Mouse (Mus musculus): ENCODE measurements around the gene Dkkl1.
A peak's percentile ranks its signal among the peaks of the same experiment; 100 is the strongest.
"Not testable (repeated sequence)": the region's sequence is repeated elsewhere in the genome, so short reads cannot be mapped to it uniquely, and the experiment has no call there.

Gene Dkkl1

GRCm38 (mm10) chr7:45211851-45212251 lies at the start of gene Dkkl1:
Dkkl1 (minus strand) TSS chr7:45212147.
- peak in 1 of 2 experiments; percentile 43 for DNase-seq

- no peak for DNase-seq
Observed at GRCm38 (mm10) chr7:45259281-45259680, 47.3 kb upstream of the Dkkl1 start.

- no peak for DNase-seq
Observed at GRCm38 (mm10) chr7:45257063-45257840, 45.3 kb upstream of the Dkkl1 start.

GRCm38 (mm10) chr7:45255822-45256221 lies 43.9 kb upstream of the Dkkl1 start:
- not testable (repeated sequence) for DNase-seq

GRCm38 (mm10) chr7:45253806-45254205 lies 41.9 kb upstream of the Dkkl1 start:
- no peak for DNase-seq

- DNase-seq: no peak
Observed at GRCm38 (mm10) chr7:45247666-45248065, 35.7 kb upstream of the Dkkl1 start.

- no peak for DNase-seq
Observed at GRCm38 (mm10) chr7:45241389-45241749, 29.4 kb upstream of the Dkkl1 start.

- peak; percentile 57 to 72 for DNase-seq
Observed at GRCm38 (mm10) chr7:45240633-45241388, 28.9 kb upstream of the Dkkl1 start, which contains the start of gene Slc6a16. Slc6a16 (plus strand) TSS chr7:45241085.

- no peak for DNase-seq
Observed at GRCm38 (mm10) chr7:45240109-45240508, 28.2 kb upstream of the Dkkl1 start.

- no peak for DNase-seq
Observed at GRCm38 (mm10) chr7:45238723-45239496, 27.0 kb upstream of the Dkkl1 start, which contains the start of gene Cd37. Cd37 (minus strand) TSS chr7:45239115.

GRCm38 (mm10) chr7:45237747-45238699 lies 26.1 kb upstream of the Dkkl1 start:
- DNase-seq: no peak

GRCm38 (mm10) chr7:45235656-45236180 lies 23.8 kb upstream of the Dkkl1 start:
- no peak for DNase-seq

- DNase-seq: peak; percentile 62 to 75
Observed at GRCm38 (mm10) chr7:45234922-45235571, 23.1 kb upstream of the Dkkl1 start.

GRCm38 (mm10) chr7:45234333-45234841 lies 22.4 kb upstream of the Dkkl1 start:
- peak; percentile 26 to 43 for DNase-seq

- DNase-seq: peak; percentile 27 to 37
Observed at GRCm38 (mm10) chr7:45233580-45234332, 21.8 kb upstream of the Dkkl1 start.

- DNase-seq: no peak
Observed at GRCm38 (mm10) chr7:45232716-45233465, 20.9 kb upstream of the Dkkl1 start.

- DNase-seq: no peak
Observed at GRCm38 (mm10) chr7:45231941-45232340, 20.0 kb upstream of the Dkkl1 start.

- DNase-seq: no peak
Observed at GRCm38 (mm10) chr7:45231192-45231591, 19.2 kb upstream of the Dkkl1 start.

All from kidney, postnatal 4 days (tissue).